Mouse (Mus musculus) limb, embryonic 15.5 days (tissue): ENCODE data around the gene Rai2. TPM values are rescaled to one million over a fixed set of nuclear protein-coding genes. Genes with fewer than 3 reads are reported as not detected.
"Not testable (repeated sequence)": the region's sequence is repeated elsewhere in the genome, so short reads cannot be mapped to it uniquely, and the experiment has no call there.

Experiments
- ATAC-seq: fragments of 200-750 bp; cut with Nextera tagmentation; 2 replicates; pipeline ENCODE4 v1.8.0; 2017; ENCODE audit warnings: low read depth, moderate TSS enrichment; ENCODE audit not compliant: insufficient number of reproducible peaks, low FRiP score, low TSS enrichment
- H3K27ac ChIP-seq: fragments of 300-500 bp; sonication (generic); 2 replicates; pipeline ENCODE4 v1.5.1; 2015; ENCODE audit warnings: moderate library complexity, mild to moderate bottlenecking, inconsistent platforms
- H3K27me3 ChIP-seq: fragments of 300-500 bp; sonication (generic); 2 replicates; pipeline ENCODE4 v1.6.1; 2015; ENCODE audit warnings: inconsistent platforms
- H3K36me3 ChIP-seq: fragments of 300-500 bp; sonication (generic); 2 replicates; pipeline ENCODE4 v1.6.1; 2015; ENCODE audit warnings: inconsistent platforms
- H3K4me1 ChIP-seq: fragments of 300-500 bp; sonication (generic); 2 replicates; pipeline ENCODE4 v1.6.1; 2015; ENCODE audit warnings: inconsistent platforms
- H3K4me2 ChIP-seq: fragments of 300-500 bp; sonication (generic); 2 replicates; pipeline ENCODE4 v1.6.1; 2015; ENCODE audit warnings: mild to moderate bottlenecking, inconsistent platforms
- H3K4me3 ChIP-seq: fragments of 300-500 bp; sonication (generic); 2 replicates; pipeline ENCODE4 v1.5.1; 2015; ENCODE audit warnings: mild to moderate bottlenecking, inconsistent platforms
- H3K9ac ChIP-seq: fragments of 300-500 bp; sonication (generic); 2 replicates; pipeline ENCODE4 v1.6.1; 2015; ENCODE audit warnings: inconsistent platforms
- H3K9me3 ChIP-seq: fragments of 300-500 bp; sonication (generic); 2 replicates; pipeline ENCODE4 v1.6.1; 2016; ENCODE audit warnings: inconsistent platforms
- WGBS: fragments of 180-500 bp; shearing (Covaris S2); methylation state at CpG from one replicate; pipeline ENCODE4 v1.1.7; 2015; 5-methylcytosine and 5-hydroxymethylcytosine counted together
- polyA plus RNA-seq: library from polyadenylated mRNA; unstranded; fragments of >200 nt; fragmentation: Nextera tagmentation; extraction: Ambion mirVana; gene quantifications from 2 replicates; pipeline ENCODE4 v1.2.1, GENCODE M21; 2015

Rai2 gene
- polyA plus RNA-seq, 1 experiment from 2014 or later = 4.5 TPM

DNA sequence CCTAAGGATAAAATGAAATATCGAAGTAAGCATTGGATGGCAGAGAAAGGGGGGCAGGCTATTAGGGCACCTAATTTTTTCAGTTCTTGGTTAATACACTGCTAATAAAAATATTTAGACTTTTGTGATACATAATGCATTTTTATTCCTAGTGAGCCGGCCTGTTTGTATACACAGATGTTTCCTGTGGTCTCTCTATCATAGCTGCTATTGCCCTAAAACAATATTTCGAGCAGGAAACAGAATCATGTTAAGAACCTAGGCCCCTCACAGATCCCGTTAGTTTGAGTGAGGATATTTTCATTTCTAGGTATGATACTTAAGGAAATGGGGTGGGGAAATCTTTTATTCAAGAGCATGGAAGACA is 17.4 kb downstream of the Rai2 start:
- no peaks in the 10 kb centered on the region for H3K36me3 ChIP-seq
- no peak overlapping the region for H3K4me3 ChIP-seq
- no peaks in the 10 kb centered on the region for H3K9me3 ChIP-seq
- no peaks in the 10 kb centered on the region for H3K4me1 ChIP-seq
- no peak overlapping the region for H3K27ac ChIP-seq
- 72% methylated on average over 4 of the region's 4 CpGs for WGBS
- no peak overlapping the region for H3K9ac ChIP-seq
- no peak overlapping the region for H3K4me2 ChIP-seq
- no peak for ATAC-seq
- peaks cover 35% of the 10 kb centered on the region for H3K27me3 ChIP-seq

DNA sequence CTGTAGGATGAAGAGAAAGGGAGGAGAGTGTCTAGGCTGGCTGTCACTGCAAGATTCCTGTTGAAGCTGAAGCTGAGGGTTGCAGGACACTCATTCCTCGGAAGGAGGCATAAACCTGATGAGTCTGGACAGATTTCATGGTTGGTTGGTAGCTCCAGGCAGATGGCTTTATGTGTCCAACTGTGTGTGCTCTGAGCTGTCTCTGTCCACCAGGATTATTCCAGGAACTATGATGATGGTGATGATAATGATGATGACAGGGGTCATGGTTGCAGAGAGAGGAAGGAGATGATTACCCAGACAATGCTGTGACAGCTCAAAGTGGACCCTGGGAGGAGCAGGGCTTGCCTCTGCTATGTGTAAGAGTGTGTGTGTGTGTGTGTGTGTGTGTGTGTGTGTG is 22.5 kb downstream of the Rai2 start:
- H3K36me3 ChIP-seq = no peaks in the 10 kb centered on the region
- no peak for ATAC-seq
- H3K9ac ChIP-seq = no peak overlapping the region
- H3K27me3 ChIP-seq = peaks cover 24% of the 10 kb centered on the region
- no peak overlapping the region for H3K4me3 ChIP-seq
- WGBS = 53% methylated on average over 1 of the region's 1 CpGs
- no peaks in the 10 kb centered on the region for H3K9me3 ChIP-seq
- no peaks in the 10 kb centered on the region for H3K4me1 ChIP-seq
- no peak overlapping the region for H3K27ac ChIP-seq
- H3K4me2 ChIP-seq = no peak overlapping the region

DNA sequence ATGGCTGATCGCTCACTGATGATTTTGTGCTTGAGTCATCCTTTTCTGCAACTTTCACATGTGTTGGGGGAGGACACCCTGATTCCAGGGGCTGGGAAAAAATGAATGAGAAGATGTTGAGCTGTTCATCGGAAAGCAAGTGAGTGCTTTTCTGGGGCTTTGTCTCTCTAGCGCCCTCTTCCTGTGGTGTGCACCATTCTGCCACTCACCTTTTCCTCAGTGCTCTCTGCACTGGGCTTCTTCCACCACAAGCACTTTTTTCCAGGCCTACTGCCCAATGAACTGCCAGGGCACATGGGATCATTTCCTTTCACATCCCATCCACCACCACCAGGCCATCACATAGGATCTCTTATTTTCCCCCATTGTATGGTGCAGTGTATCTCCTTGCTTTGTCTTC is 26.2 kb downstream of the Rai2 start:
- H3K4me2 ChIP-seq = no peak overlapping the region
- no peak for ATAC-seq
- 72% methylated on average over 3 of the region's 3 CpGs for WGBS
- no peaks in the 10 kb centered on the region for H3K36me3 ChIP-seq
- peaks cover 17% of the 10 kb centered on the region for H3K27me3 ChIP-seq
- H3K4me3 ChIP-seq = no peak overlapping the region
- H3K9ac ChIP-seq = no peak overlapping the region
- H3K4me1 ChIP-seq = no peaks in the 10 kb centered on the region
- H3K27ac ChIP-seq = no peak overlapping the region
- no peaks in the 10 kb centered on the region for H3K9me3 ChIP-seq

- no peak overlapping the region for H3K4me2 ChIP-seq
- 74% methylated on average over 3 of the region's 3 CpGs for WGBS
- H3K4me1 ChIP-seq = no peaks in the 10 kb centered on the region
- no peak for ATAC-seq
- no peak overlapping the region for H3K4me3 ChIP-seq
- H3K27me3 ChIP-seq = peaks cover 17% of the 10 kb centered on the region
- H3K36me3 ChIP-seq = no peaks in the 10 kb centered on the region
- H3K9me3 ChIP-seq = no peaks in the 10 kb centered on the region
- no peak overlapping the region for H3K27ac ChIP-seq
- H3K9ac ChIP-seq = no peak overlapping the region
These were observed 28.4 kb downstream of the Rai2 start for GRCm38 (mm10) chrX:161745296-161745695.

GRCm38 (mm10) chrX:161747337-161747736 is 30.5 kb downstream of the Rai2 start:
- Histone ChIP-seq H3K9ac (no peak overlapping the region), H3K9me3 (no peaks in the 10 kb centered on the region), H3K4me1 (no peaks in the 10 kb centered on the region), H3K36me3 (no peaks in the 10 kb centered on the region), H3K4me2 (no peak overlapping the region), H3K27ac (no peak overlapping the region), H3K4me3 (no peak overlapping the region), H3K27me3 (peaks cover 9% of the 10 kb centered on the region; the same call in 1 of the 2 replicates)
- 67% methylated on average over 2 of the region's 2 CpGs for WGBS
- no peak for ATAC-seq

- no peak overlapping the region for H3K27ac ChIP-seq
- no peaks in the 10 kb centered on the region for H3K9me3 ChIP-seq
- H3K4me2 ChIP-seq = no peak overlapping the region
- H3K36me3 ChIP-seq = no peaks in the 10 kb centered on the region
- 0 out of 2 replicates have a peak, but pooled peaks cover 6% of the 10 kb centered on the region for H3K27me3 ChIP-seq
- no peaks in the 10 kb centered on the region for H3K4me1 ChIP-seq
- WGBS = 69% methylated on average over 2 of the region's 2 CpGs
- ATAC-seq = no peak
- no peak overlapping the region for H3K4me3 ChIP-seq
- no peak overlapping the region for H3K9ac ChIP-seq
These were observed 36.6 kb downstream of the Rai2 start for GRCm38 (mm10) chrX:161753514-161753913.

DNA sequence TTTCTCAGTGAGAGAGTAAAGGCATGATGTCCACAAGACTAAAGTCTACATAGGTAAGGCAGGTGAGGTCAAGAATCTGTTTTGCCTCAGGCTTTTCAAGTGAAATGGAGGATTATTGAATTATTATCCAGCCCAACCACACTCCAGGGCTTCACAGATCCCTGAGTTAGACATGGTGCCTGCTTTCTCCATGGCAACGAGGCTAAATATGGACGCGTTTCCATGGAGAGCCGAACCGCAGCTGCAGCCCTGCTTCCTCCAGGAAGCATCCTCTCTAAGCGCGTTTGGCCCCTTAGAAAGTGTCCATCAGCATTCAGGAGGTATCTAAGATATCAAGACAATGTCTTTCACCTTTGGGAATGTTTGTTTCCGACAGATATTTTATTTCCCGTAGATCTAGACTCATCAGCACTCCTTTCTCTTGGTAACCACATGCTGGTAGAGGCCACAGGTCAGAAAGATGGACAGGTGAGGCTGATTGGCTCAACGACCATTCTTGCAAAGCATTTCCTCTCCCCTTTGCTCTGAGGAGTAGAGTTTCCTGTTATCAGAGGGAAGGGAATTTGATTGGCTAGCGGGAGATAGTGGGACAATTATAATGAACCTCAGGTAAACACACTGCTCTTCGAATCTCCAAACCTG is 59.6 kb downstream of the Rai2 start:
- WGBS = 80% methylated on average over 12 of the region's 12 CpGs
- no peaks in the 10 kb centered on the region for H3K4me1 ChIP-seq
- H3K36me3 ChIP-seq = no peaks in the 10 kb centered on the region

GRCm38 (mm10) chrX:161780321-161781034 is 63.6 kb downstream of the Rai2 start:
- Histone ChIP-seq H3K9ac (no peak overlapping the region), H3K9me3 (no peaks in the 10 kb centered on the region), H3K4me3 (no peak overlapping the region), H3K4me2 (no peak overlapping the region), H3K36me3 (no peaks in the 10 kb centered on the region), H3K27ac (no peak overlapping the region), H3K27me3 (peaks cover 11% of the 10 kb centered on the region), H3K4me1 (no peaks in the 10 kb centered on the region)
- 62% methylated on average over 6 of the region's 6 CpGs for WGBS
- no peak for ATAC-seq

More for the DNA sequence above, 59.6 kb downstream of the Rai2 start:
- H3K4me3 ChIP-seq = no peak overlapping the region
- H3K9ac ChIP-seq = no peak overlapping the region
- peaks cover 21% of the 10 kb centered on the region for H3K27me3 ChIP-seq
- ATAC-seq = no peak
- no peak overlapping the region for H3K4me2 ChIP-seq
- H3K27ac ChIP-seq = no peak overlapping the region
- H3K9me3 ChIP-seq = no peaks in the 10 kb centered on the region

DNA sequence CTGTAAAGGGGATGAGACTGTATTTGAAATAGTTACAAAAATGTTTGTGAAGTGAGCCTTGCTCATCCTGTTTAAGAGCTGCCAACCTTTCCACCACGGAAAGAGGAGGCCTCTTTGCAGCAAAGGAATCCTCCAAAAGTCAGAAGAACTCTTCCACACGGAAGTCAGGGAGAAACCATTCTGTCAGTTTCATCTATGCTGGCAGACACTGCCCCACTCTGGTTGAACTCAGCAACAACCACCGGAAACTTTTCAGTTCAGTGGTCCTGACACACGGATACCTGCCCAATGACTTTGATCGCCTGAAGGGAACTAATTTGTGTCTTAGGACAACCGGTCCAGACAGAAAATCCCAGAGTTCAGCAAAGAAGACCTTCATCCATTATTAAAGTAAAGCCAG is 73.3 kb downstream of the Rai2 start:
- 26% methylated on average over 6 of the region's 6 CpGs for WGBS
- Histone ChIP-seq H3K4me1 (no peaks in the 10 kb centered on the region), H3K4me3 (no peak overlapping the region), H3K4me2 (no peak overlapping the region), H3K9ac (no peak overlapping the region), H3K27me3 (peaks cover 6% of the 10 kb centered on the region; the same call in 1 of the 2 replicates), H3K9me3 (no peaks in the 10 kb centered on the region), H3K27ac (no peak overlapping the region), H3K36me3 (no peaks in the 10 kb centered on the region)
- no peak for ATAC-seq

- H3K9me3 ChIP-seq, H3K9ac ChIP-seq, H3K4me1 ChIP-seq, H3K36me3 ChIP-seq, H3K4me3 ChIP-seq, H3K27me3 ChIP-seq, H3K4me2 ChIP-seq, H3K27ac ChIP-seq, ATAC-seq: not testable (repeated sequence)
- 23% methylated on average over 2 of the region's 2 CpGs for WGBS
These were observed 109.3 kb downstream of the Rai2 start for GRCm38 (mm10) chrX:161826186-161826585.
